Mouse (Mus musculus) heart, embryonic 14.5 days (tissue): ENCODE measurements around the gene Utf1. TPM values are rescaled to one million over a fixed set of nuclear protein-coding genes. Genes with fewer than 3 reads are reported as not detected.

ENCODE experiments used
- ATAC-seq: fragments of 200-750 bp; cut with Nextera tagmentation; 2 replicates; pipeline ENCODE4 v1.8.0; 2017; ENCODE audit warnings: low read depth, moderate TSS enrichment; ENCODE audit not compliant: insufficient number of reproducible peaks, insufficient read depth, low FRiP score
- H3K27ac ChIP-seq, 2 experiments: fragments of 200-500 bp in 1 of 2; fragments of 300-500 bp in 1 of 2; sonication (generic) in 1 of 2; replicated peaks in 1 of 2; 2 replicates each; pipeline ENCODE4 v1.5.1; 2012 to 2014; ENCODE audit warnings: low read depth in 2 of 2, low read length in 2 of 2, control low read depth in 1 of 2, mild to moderate bottlenecking in 1 of 2, mixed read lengths in 1 of 2; ENCODE audit not compliant: control insufficient read depth in 1 of 2, insufficient read depth in 1 of 2
- H3K27me3 ChIP-seq: fragments of 300-500 bp; sonication (generic); 2 replicates; pipeline ENCODE4 v1.6.1; 2014; ENCODE audit warnings: mild to moderate bottlenecking, low read length, control low read depth; ENCODE audit not compliant: control insufficient read depth, insufficient read depth
- H3K36me3 ChIP-seq: fragments of 300-500 bp; sonication (generic); 2 replicates; pipeline ENCODE4 v1.6.1; 2014; ENCODE audit warnings: mild to moderate bottlenecking, control low read depth, low read length, mixed read lengths; ENCODE audit not compliant: control insufficient read depth, insufficient read depth
- H3K4me1 ChIP-seq, 2 experiments: fragments of 200-500 bp in 1 of 2; fragments of 300-500 bp in 1 of 2; sonication (generic) in 1 of 2; 2 replicates each; pipeline ENCODE4 v1.6.1; 2012 to 2014; ENCODE audit warnings: low read length in 2 of 2, control low read depth in 1 of 2, mixed read lengths in 1 of 2; ENCODE audit not compliant: control insufficient read depth in 2 of 2, insufficient read depth in 2 of 2
- H3K4me2 ChIP-seq: fragments of 300-500 bp; sonication (generic); 2 replicates; pipeline ENCODE4 v1.6.1; 2014; ENCODE audit warnings: mild to moderate bottlenecking, low read length
- H3K4me3 ChIP-seq, 2 experiments: fragments of 200-500 bp in 1 of 2; fragments of 300-500 bp in 1 of 2; sonication (generic) in 1 of 2; 2 replicates each; pipeline ENCODE4 v1.5.1; 2012 to 2014; ENCODE audit warnings: low read length in 2 of 2, mild to moderate bottlenecking in 2 of 2, control low read depth in 1 of 2, low read depth in 1 of 2, moderate library complexity in 1 of 2; ENCODE audit not compliant: control insufficient read depth in 1 of 2, insufficient read depth in 1 of 2
- H3K9ac ChIP-seq: fragments of 300-500 bp; sonication (generic); 2 replicates; pipeline ENCODE4 v1.6.1; 2014; ENCODE audit warnings: mild to moderate bottlenecking, low read length
- H3K9me3 ChIP-seq: fragments of 300-500 bp; sonication (generic); 2 replicates; pipeline ENCODE4 v1.6.1; 2016; ENCODE audit warnings: low read length, control low read depth; ENCODE audit not compliant: control insufficient read depth
- WGBS: fragments of 180-500 bp; shearing (Covaris S2); extraction: QIAGEN DNeasy Blood & Tissue Kit; methylation state at CpG from one replicate; pipeline ENCODE4 v1.1.7; 2014; 5-methylcytosine and 5-hydroxymethylcytosine counted together
- polyA plus RNA-seq: library from polyadenylated mRNA; unstranded; fragments of >200 nt; fragmentation: Nextera tagmentation; extraction: Ambion mirVana; gene quantifications from 2 replicates; pipeline ENCODE4 v1.2.1, GENCODE M21; 2014

Gene Utf1
- polyA plus RNA-seq, 1 experiment from 2014 or later, result not detected

DNA sequence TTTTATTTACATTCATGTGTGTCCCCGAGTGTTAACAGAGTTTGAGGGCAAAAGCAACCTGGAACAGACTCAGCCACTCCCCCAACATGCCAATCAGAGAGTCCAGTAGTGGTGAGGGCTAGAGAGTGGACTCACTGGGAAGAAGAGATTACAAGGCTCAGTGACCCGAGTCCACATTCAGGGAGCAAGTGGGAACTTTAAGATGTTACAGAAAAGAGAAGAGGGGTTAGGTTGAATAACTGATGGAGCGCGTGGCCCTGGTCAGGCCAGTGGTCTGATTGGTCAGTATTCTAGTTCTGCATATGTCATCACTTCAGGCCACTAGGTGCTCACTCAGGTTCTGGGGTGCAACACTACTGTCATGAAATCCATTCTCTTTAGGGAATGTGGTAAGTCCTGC is 23.6 kb downstream of the Utf1 start:
- Histone ChIP-seq H3K27me3 (peaks cover 18% of the 10 kb centered on the region; the same call in 1 of the 2 replicates), H3K9ac (no peak overlapping the region), H3K9me3 (no peaks in the 10 kb centered on the region), H3K27ac (no peak overlapping the region), H3K4me1 (no peaks in the 10 kb centered on the region), H3K4me2 (no peak overlapping the region), H3K4me3 (no peak overlapping the region), H3K36me3 (no peaks in the 10 kb centered on the region)
- WGBS, result 21% methylated on average over 4 of the region's 4 CpGs
- ATAC-seq, result no peak

- Histone ChIP-seq H3K27ac (no peak overlapping the region), H3K4me1 (no peaks in the 10 kb centered on the region), H3K4me2 (no peak overlapping the region), H3K9me3 (no peaks in the 10 kb centered on the region), H3K4me3 (no peak overlapping the region), H3K36me3 (no peaks in the 10 kb centered on the region), H3K9ac (no peak overlapping the region), H3K27me3 (peaks cover 18% of the 10 kb centered on the region; the same call in 1 of the 2 replicates)
- 52% methylated on average over 5 of the region's 5 CpGs for WGBS
- no peak for ATAC-seq
Measured at GRCm38 (mm10) chr7:139968428-139968827, 24.8 kb downstream of the Utf1 start.

- WGBS, result 46% methylated on average over 9 of the region's 10 CpGs
- H3K4me3 ChIP-seq, result no peak overlapping the region
- no peaks in the 10 kb centered on the region for H3K36me3 ChIP-seq
- peaks cover 18% of the 10 kb centered on the region; the same call in 1 of the 2 replicates for H3K27me3 ChIP-seq
- H3K9me3 ChIP-seq, result no peaks in the 10 kb centered on the region
- H3K4me1 ChIP-seq, result peaks cover 0 to 3% of the 10 kb centered on the region in 2 experiments; a peak in 2 of 4 replicates
- ATAC-seq, result no peak
- H3K27ac ChIP-seq, result no peak overlapping the region
- no peak overlapping the region for H3K4me2 ChIP-seq
- no peak overlapping the region for H3K9ac ChIP-seq
Measured at GRCm38 (mm10) chr7:139969348-139970130, 25.9 kb downstream of the Utf1 start.

DNA sequence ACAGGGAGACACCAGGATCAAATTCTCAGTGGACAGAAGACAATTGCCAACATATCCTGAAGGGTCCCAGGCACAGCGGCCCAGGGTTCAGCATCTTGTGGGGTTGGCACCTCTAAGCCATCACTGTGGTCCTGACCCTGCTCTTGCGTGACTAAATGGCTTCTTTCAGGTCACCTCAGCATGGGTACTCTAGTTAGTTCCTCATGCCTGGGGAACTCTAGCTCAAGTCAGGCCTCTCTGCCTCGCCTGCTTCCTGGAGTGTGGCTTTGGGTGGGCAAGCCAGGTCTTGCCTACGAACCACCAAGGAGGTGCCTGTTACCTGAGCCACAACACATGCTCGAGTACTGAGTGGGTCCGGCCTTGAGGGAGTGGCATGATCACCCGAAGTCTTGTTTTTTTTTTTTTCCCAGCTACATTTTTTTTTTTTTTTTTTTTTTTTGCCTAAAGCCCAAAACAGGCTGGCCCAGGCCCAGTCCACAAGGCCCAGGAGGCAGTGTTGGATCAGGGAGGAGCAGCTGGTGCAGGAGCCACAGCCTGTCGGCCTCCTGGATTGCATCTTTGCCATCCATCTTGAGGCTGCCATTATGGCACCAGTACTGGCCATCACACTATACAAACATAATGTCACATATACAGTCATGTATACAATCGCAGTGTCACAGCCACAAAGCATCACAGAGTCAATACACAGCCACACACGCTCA is 26.8 kb downstream of the Utf1 start:
- WGBS, result 81% methylated on average over 10 of the region's 10 CpGs

GRCm38 (mm10) chr7:139970979-139971378 is 27.4 kb downstream of the Utf1 start:
- Histone ChIP-seq H3K4me1 (peaks cover 0 to 3% of the 10 kb centered on the region in 2 experiments; a peak in 2 of 4 replicates), H3K27ac (no peak overlapping the region), H3K9me3 (0 out of 2 replicates have a peak, but pooled peaks cover 4% of the 10 kb centered on the region), H3K4me2 (no peak overlapping the region), H3K4me3 (no peak overlapping the region), H3K36me3 (no peaks in the 10 kb centered on the region), H3K27me3 (peaks cover 16% of the 10 kb centered on the region; the same call in 1 of the 2 replicates), H3K9ac (no peak overlapping the region)
- ATAC-seq, result no peak
- WGBS, result 70% methylated on average over 5 of the region's 5 CpGs

More for the DNA sequence above, 26.8 kb downstream of the Utf1 start:
- H3K4me3 ChIP-seq, result no peak overlapping the region
- no peak overlapping the region for H3K4me2 ChIP-seq
- no peaks in the 10 kb centered on the region for H3K36me3 ChIP-seq
- H3K4me1 ChIP-seq, result peaks cover 0 to 3% of the 10 kb centered on the region in 2 experiments; a peak in 2 of 4 replicates
- peaks cover 14% of the 10 kb centered on the region; the same call in 1 of the 2 replicates for H3K27me3 ChIP-seq
- H3K27ac ChIP-seq, result no peak overlapping the region
- H3K9me3 ChIP-seq, result 0 out of 2 replicates have a peak, but pooled peaks cover under 1% of the 10 kb centered on the region
- no peak overlapping the region for H3K9ac ChIP-seq
- ATAC-seq, result no peak

GRCm38 (mm10) chr7:139971436-139971835 is 27.8 kb downstream of the Utf1 start:
- Histone ChIP-seq H3K9ac (no peak overlapping the region), H3K36me3 (no peaks in the 10 kb centered on the region), H3K4me3 (no peak overlapping the region), H3K27ac (no peak overlapping the region), H3K4me2 (no peak overlapping the region), H3K4me1 (peaks cover 0 to 3% of the 10 kb centered on the region in 2 experiments; a peak in 2 of 4 replicates), H3K9me3 (0 out of 2 replicates have a peak, but pooled peaks cover 4% of the 10 kb centered on the region), H3K27me3 (peaks cover 20% of the 10 kb centered on the region)
- no peak for ATAC-seq
- WGBS, result 57% methylated on average over 6 of the region's 6 CpGs

GRCm38 (mm10) chr7:139972923-139973331 is 29.3 kb downstream of the Utf1 start:
- H3K9ac ChIP-seq, result no peak overlapping the region
- no peak for ATAC-seq
- no peak overlapping the region for H3K4me2 ChIP-seq
- H3K36me3 ChIP-seq, result no peaks in the 10 kb centered on the region
- 0 out of 2 replicates have a peak, but pooled peaks cover 4% of the 10 kb centered on the region for H3K9me3 ChIP-seq
- H3K4me1 ChIP-seq, result peaks cover 0 to 3% of the 10 kb centered on the region in 2 experiments; a peak in 2 of 4 replicates
- no peak overlapping the region for H3K27ac ChIP-seq
- no peak overlapping the region for H3K4me3 ChIP-seq
- H3K27me3 ChIP-seq, result peaks cover 15% of the 10 kb centered on the region
